Mouse (Mus musculus): ENCODE results near the gene Dner. TPM values are rescaled to one million over a fixed set of nuclear protein-coding genes. Genes with fewer than 3 reads are reported as not detected.

The Dner gene
- total and polyA plus RNA-seq, 3 experiments, result not detected

DNA sequence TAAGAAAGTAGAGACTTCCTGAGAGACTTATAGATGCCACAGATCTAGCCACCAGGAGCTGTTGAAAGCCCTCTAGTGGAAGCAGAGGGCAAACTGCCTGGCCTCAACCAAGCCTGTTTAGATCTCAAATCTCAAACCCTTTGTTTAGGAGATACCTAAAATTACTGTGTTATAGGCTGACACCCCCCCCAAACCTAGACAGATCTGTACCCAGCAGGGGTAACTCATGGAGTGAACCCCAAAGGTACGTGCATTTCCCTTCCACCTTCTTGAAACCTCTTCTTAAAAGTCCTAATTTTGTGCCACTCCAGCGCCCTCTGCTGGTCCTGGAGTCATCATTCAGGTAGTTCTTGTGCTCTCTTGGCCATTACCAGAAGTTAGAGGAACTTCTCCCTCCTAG is 1.1 kb upstream of the Dner start:
- Histone ChIP-seq H3K27ac (ENCODE audit: control insufficient read depth, low read depth, low read length) (no peak overlapping the region), H3K4me1 (ENCODE audit: control insufficient read depth in 1 of 2, insufficient read depth in 2 of 2, low read length in 2 of 2) (no peaks in the 10 kb centered on the region), H3K9me3 (replicated peaks; ENCODE audit: insufficient read depth, low read length) (no peaks in the 10 kb centered on the region), H3K36me3 (ENCODE audit: control insufficient read depth in 1 of 2, insufficient read depth in 2 of 2, low read length in 2 of 2) (no peaks in the 10 kb centered on the region), H3K27me3 (ENCODE audit: control insufficient read depth in 1 of 2, insufficient read depth in 2 of 2, low read length in 2 of 2) (no peaks in the 10 kb centered on the region), H3K9ac (ENCODE audit: control insufficient read depth, low read depth, low read length, poor library complexity, severe bottlenecking) (no peak overlapping the region), H3K79me2 (ENCODE audit: control insufficient read depth, insufficient read depth, low read length, poor library complexity) (no peaks in the 10 kb centered on the region), H3K4me3 (ENCODE audit: control insufficient read depth in 1 of 2, insufficient read depth in 1 of 2, low read depth in 2 of 2, low read length in 2 of 2) (no peak overlapping the region)
- DNase-seq (ENCODE audit: low read depth, low spot score), result peak; percentile 78
- TF ChIP-seq ZC3H11A (IDR thresholded peaks at IDR 0.05; ENCODE audit: low read depth, low read length) (peak; percentile 20; the same call in 1 of the 2 replicates), ZNF384 (IDR thresholded peaks at IDR 0.05; ENCODE audit: low read depth, low read length) (no peak), RAD21 (IDR thresholded peaks at IDR 0.05; ENCODE audit: low read depth, low read length) (peak; percentile 52), TCF12 (IDR thresholded peaks at IDR 0.05; ENCODE audit: low read depth, low read length) (no peak), SMC3 (IDR thresholded peaks at IDR 0.05; ENCODE audit: low read depth, low read length) (peak; percentile 40), ZMIZ1 (IDR thresholded peaks at IDR 0.05; ENCODE audit: low read depth, low read length) (no peak), CTCF (IDR thresholded peaks at IDR 0.05 in 2 of 3, conservative IDR thresholded peaks at IDR 0.05 in 1 of 3; ENCODE audit: control insufficient read depth in 1 of 3, insufficient read depth in 1 of 3, low read depth in 2 of 3, low read length in 3 of 3, poor library complexity in 1 of 3, severe bottlenecking in 1 of 3) (peak in 2 of 3 experiments; percentile 48 to 64; a peak in 5 of 6 replicates), HCFC1 (IDR thresholded peaks at IDR 0.05; ENCODE audit: low read depth, low read length) (no peak)

DNA sequence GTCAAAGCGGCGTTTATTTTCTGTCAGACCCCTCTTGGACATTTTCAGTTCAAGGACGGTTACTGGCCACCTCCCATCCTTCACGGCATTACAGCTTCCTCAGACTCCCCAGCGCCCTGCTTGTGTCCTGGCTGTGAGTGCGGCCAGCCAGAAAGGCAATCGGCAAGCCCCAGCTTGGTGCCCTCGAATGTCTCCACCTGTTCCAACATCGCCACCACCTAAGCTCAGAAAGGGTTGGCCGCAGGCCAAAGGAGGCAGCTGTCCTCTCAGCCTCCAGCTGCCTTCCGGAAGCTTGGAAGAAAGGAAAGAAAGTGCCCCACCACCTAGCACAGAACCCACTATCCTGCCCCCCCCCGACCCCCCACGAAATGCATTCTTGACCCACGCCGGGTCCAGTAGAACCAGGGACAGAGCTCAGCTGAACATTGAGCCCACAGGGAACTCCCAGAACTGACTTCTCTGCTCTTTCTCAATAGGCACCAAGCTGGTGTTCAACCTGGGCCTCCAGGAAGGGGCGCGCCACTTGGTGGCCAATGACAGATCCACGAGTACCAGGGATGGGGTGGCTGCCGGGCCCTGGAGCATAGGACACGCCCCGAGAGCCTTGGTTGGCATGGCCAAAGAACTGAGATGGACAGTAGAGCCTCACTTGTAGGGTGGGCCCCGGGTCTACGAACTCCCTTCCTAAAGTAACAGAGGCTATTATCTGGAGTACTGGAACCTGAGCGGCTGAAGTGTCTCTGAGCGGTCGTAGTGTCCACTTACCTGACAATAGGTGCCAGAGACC is 1.1 kb downstream of the Dner start:
- Histone ChIP-seq H3K9me3 (replicated peaks; ENCODE audit: insufficient read depth, low read length) (no peaks in the 10 kb centered on the region), H3K36me3 (ENCODE audit: control insufficient read depth in 1 of 2, insufficient read depth in 2 of 2, low read length in 2 of 2) (no peaks in the 10 kb centered on the region), H3K79me2 (ENCODE audit: control insufficient read depth, insufficient read depth, low read length, poor library complexity) (no peaks in the 10 kb centered on the region), H3K9ac (ENCODE audit: control insufficient read depth, low read depth, low read length, poor library complexity, severe bottlenecking) (no peak overlapping the region), H3K27ac (ENCODE audit: control insufficient read depth, low read depth, low read length) (no peak overlapping the region), H3K27me3 (ENCODE audit: control insufficient read depth in 1 of 2, insufficient read depth in 2 of 2, low read length in 2 of 2) (no peaks in the 10 kb centered on the region; a peak in 1 of 4 replicates), H3K4me1 (ENCODE audit: control insufficient read depth in 1 of 2, insufficient read depth in 2 of 2, low read length in 2 of 2) (no peaks in the 10 kb centered on the region), H3K4me3 (ENCODE audit: control insufficient read depth in 1 of 2, insufficient read depth in 1 of 2, low read depth in 2 of 2, low read length in 2 of 2) (no peak overlapping the region)
- no peak for DNase-seq (ENCODE audit: low read depth, low spot score)
- TF ChIP-seq TBP (IDR thresholded peaks at IDR 0.05; ENCODE audit: low read depth, low read length) (no peak), ETS1 (IDR thresholded peaks at IDR 0.05; ENCODE audit: low read depth, low read length) (no peak), JUND (IDR thresholded peaks at IDR 0.05; ENCODE audit: low read depth, low read length) (no peak), POLR2A (IDR thresholded peaks at IDR 0.05; ENCODE audit: control insufficient read depth in 1 of 2, insufficient read depth in 1 of 2, low read depth in 1 of 2, low read length in 2 of 2, poor library complexity in 1 of 2) (no peak), ZKSCAN1 (IDR thresholded peaks at IDR 0.05; ENCODE audit: low read depth, low read length) (no peak), ZNF384 (IDR thresholded peaks at IDR 0.05; ENCODE audit: low read depth, low read length) (no peak), CHD2 (IDR thresholded peaks at IDR 0.05; ENCODE audit: low read length) (no peak), ELF1 (IDR thresholded peaks at IDR 0.05; ENCODE audit: low read depth, low read length) (no peak), TAL1 (IDR thresholded peaks at IDR 0.05; ENCODE audit: low read length) (no peak), BHLHE40 (IDR thresholded peaks at IDR 0.05; ENCODE audit: borderline replicate concordance, low read depth, low read length) (no peak), ZC3H11A (IDR thresholded peaks at IDR 0.05; ENCODE audit: low read depth, low read length) (no peak), NRF1 (IDR thresholded peaks at IDR 0.05; ENCODE audit: insufficient read depth, low read depth, low read length, poor library complexity, severe bottlenecking) (no peak), EP300 (IDR thresholded peaks at IDR 0.05; ENCODE audit: low read depth in 1 of 2, low read length in 2 of 2) (no peak), TCF12 (IDR thresholded peaks at IDR 0.05; ENCODE audit: low read depth, low read length) (no peak), ZMIZ1 (IDR thresholded peaks at IDR 0.05; ENCODE audit: low read depth, low read length) (no peak), HCFC1 (IDR thresholded peaks at IDR 0.05; ENCODE audit: low read depth, low read length) (no peak), POLR2AphosphoS5 (IDR thresholded peaks at IDR 0.05; ENCODE audit: borderline replicate concordance, low read depth, low read length) (no peak), UBTF (IDR thresholded peaks at IDR 0.05; ENCODE audit: borderline replicate concordance, insufficient read depth, low read depth, low read length) (no peak), MAZ (IDR thresholded peaks at IDR 0.05; ENCODE audit: low read depth, low read length) (no peak)

All from MEL (cell line).